Mouse (Mus musculus): Measurements from ENCODE around the gene Bach1. TPM values are rescaled to one million over a fixed set of nuclear protein-coding genes. Genes with fewer than 3 reads are reported as not detected.
A peak's percentile ranks its signal among the peaks of the same experiment; 100 is the strongest.

The Bach1 gene
- polyA plus RNA-seq, 1 experiment, result 4.9 TPM

DNA sequence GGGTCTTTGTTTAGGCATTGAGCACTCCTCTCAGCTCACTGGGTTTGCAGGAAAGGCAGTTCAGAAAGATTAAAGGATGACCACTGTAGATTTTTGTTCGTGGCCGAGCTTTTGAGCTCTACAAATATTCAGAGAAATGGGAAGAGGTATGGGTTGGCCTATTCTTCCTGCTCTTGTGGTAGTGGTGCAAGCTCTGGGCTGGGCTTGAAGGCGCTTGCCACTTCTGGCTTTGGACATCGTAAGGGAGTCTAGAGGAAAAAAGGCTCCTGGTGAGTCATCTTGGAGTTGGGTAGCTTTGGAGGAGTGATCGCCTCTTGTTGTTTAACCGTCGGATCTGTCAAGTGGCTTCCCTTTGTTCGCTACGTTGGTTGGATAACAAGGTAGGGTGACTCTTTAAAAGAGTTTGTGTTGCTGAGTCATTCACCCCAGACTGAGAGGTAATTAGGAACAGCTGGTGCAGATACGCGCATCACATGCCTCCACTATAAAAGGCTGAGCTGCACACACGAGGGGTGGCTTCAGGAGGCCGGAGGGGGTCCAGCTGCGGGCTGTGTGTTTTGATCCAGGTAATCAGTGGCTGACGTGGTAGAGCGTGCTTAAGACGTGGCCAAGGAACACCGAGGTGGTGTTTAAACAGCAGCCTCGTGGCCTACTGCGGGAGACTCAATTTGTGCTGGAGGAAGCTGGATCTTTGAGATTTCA, 1.1 kb downstream of the Bach1 start:
- H3K27me3 ChIP-seq (ENCODE audit: control insufficient read depth, insufficient read depth, insufficient read length), result no peaks in the 10 kb centered on the region
- H3K79me2 ChIP-seq (ENCODE audit: control insufficient read depth, insufficient read depth), result peaks cover 60% of the 10 kb centered on the region
- peak overlapping the region; percentile 78 for H3K4me3 ChIP-seq (ENCODE audit: insufficient read depth, poor library complexity, severe bottlenecking)
- peaks cover 53% of the 10 kb centered on the region for H3K79me3 ChIP-seq (ENCODE audit: low read depth)
- TF ChIP-seq CEBPB (IDR thresholded peaks at IDR 0.05; ENCODE audit: low read depth), result no peak
- TF ChIP-seq MAX (IDR thresholded peaks at IDR 0.05), result peak; percentile 84
- TF ChIP-seq MYOD1 (IDR thresholded peaks at IDR 0.05; ENCODE audit: control insufficient read depth, insufficient read length, low read depth), result peak; percentile 76
- TF ChIP-seq FOSL1 (IDR thresholded peaks at IDR 0.05; ENCODE audit: insufficient read depth, low read length, poor library complexity, severe bottlenecking), result no peak
- TF ChIP-seq MYOG (IDR thresholded peaks at IDR 0.05; ENCODE audit: control insufficient read depth, extremely low read depth, insufficient read length), result no peak
- peak; percentile 70 for TF ChIP-seq USF1 (IDR thresholded peaks at IDR 0.05; ENCODE audit: low read depth)
- TF ChIP-seq CTCF (IDR thresholded peaks at IDR 0.05; ENCODE audit: control insufficient read depth, insufficient read depth, insufficient read length), result no peak
- H3ac ChIP-seq (ENCODE audit: control insufficient read depth, insufficient read length, low read depth), result peak overlapping the region; percentile 82
- H3K36me3 ChIP-seq (ENCODE audit: control insufficient read depth, insufficient read depth), result peaks cover 10% of the 10 kb centered on the region

DNA sequence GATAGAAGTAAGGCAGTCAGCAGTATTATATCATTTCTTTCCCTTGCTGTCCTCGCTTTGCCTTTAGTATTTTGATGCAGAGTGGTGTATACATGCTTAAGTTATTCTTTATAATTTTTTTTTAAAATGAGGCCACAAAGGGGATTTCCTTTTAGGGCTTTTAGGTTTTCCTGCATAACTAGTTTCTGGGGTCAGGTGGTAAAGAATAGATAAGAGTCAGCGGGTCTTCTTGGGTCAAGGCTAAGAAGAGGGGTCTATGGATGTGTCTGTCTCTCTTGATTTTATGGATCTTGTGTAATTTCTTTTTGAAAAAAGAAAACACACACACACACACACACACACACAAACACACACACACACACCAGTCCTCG, 1.6 kb downstream of the Bach1 start:
- Histone ChIP-seq H3K27me3 (ENCODE audit: control insufficient read depth, insufficient read depth, insufficient read length) (no peaks in the 10 kb centered on the region), H3K4me3 (ENCODE audit: insufficient read depth, poor library complexity, severe bottlenecking) (no peak overlapping the region), H3K79me2 (ENCODE audit: control insufficient read depth, insufficient read depth) (peaks cover 65% of the 10 kb centered on the region), H3ac (ENCODE audit: control insufficient read depth, insufficient read length, low read depth) (peak overlapping the region; percentile 44), H3K79me3 (ENCODE audit: low read depth) (peaks cover 57% of the 10 kb centered on the region), H3K36me3 (ENCODE audit: control insufficient read depth, insufficient read depth) (peaks cover 10% of the 10 kb centered on the region)
- no peak for TF ChIP-seq MYOD1 (IDR thresholded peaks at IDR 0.05; ENCODE audit: control insufficient read depth, insufficient read length, low read depth)
- no peak for TF ChIP-seq CTCF (IDR thresholded peaks at IDR 0.05; ENCODE audit: control insufficient read depth, insufficient read depth, insufficient read length)

DNA sequence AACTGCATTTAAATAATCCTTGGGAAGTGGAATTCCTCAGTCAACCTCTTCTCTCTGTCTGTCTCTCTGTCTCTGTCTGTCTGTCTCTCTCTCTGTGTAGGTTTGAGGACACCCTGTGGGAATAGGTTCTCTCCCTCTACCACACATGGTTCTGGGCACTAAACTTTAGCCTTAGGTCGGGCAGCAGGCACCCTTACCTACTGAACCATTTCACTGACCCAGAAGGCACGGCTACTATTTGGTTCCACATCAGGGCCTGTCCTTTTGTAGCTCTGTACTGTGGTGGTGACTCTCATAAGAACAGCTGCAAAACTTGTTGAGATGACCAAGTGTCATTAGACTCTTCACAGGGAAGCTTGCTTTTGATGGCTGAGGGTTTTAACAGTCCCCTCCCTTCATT, 3.1 kb downstream of the Bach1 start:
- H3K4me3 ChIP-seq (ENCODE audit: insufficient read depth, poor library complexity, severe bottlenecking), result no peak overlapping the region
- no peak overlapping the region for H3ac ChIP-seq (ENCODE audit: control insufficient read depth, insufficient read length, low read depth)
- H3K79me2 ChIP-seq (ENCODE audit: control insufficient read depth, insufficient read depth), result peaks cover 80% of the 10 kb centered on the region
- TF ChIP-seq MYOG (IDR thresholded peaks at IDR 0.05; ENCODE audit: control insufficient read depth, extremely low read depth, insufficient read length) (no peak), CTCF (IDR thresholded peaks at IDR 0.05; ENCODE audit: control insufficient read depth, insufficient read depth, insufficient read length) (no peak), MAX (IDR thresholded peaks at IDR 0.05) (no peak), USF1 (IDR thresholded peaks at IDR 0.05; ENCODE audit: low read depth) (no peak), CEBPB (IDR thresholded peaks at IDR 0.05; ENCODE audit: low read depth) (no peak), MYOD1 (IDR thresholded peaks at IDR 0.05; ENCODE audit: control insufficient read depth, insufficient read length, low read depth) (no peak), FOSL1 (IDR thresholded peaks at IDR 0.05; ENCODE audit: insufficient read depth, low read length, poor library complexity, severe bottlenecking) (no peak)
- no peaks in the 10 kb centered on the region for H3K27me3 ChIP-seq (ENCODE audit: control insufficient read depth, insufficient read depth, insufficient read length)
- peaks cover 72% of the 10 kb centered on the region for H3K79me3 ChIP-seq (ENCODE audit: low read depth)
- peaks cover 10% of the 10 kb centered on the region for H3K36me3 ChIP-seq (ENCODE audit: control insufficient read depth, insufficient read depth)

DNA sequence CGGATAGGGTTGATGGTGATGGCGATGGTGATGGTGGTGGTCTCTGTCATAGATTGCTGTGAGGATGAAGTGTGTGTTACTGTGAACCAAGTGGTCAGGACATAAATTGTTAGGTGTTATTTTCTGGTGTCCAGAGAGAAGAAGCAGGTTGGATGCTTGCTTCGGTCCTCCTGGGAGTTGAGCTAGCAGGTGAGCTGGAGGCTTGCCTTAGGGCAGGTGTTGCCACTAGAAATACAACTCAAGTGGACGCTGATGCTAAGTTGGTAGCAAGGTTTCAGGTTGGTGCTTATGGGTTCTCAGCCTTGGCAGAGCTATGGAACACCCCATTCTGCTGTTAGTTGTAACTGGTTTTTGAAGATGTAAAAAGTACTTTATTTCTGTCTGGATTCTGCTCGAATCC, 4.1 kb downstream of the Bach1 start:
- peaks cover 82% of the 10 kb centered on the region for H3K79me3 ChIP-seq (ENCODE audit: low read depth)
- H3K4me3 ChIP-seq (ENCODE audit: insufficient read depth, poor library complexity, severe bottlenecking), result no peak overlapping the region
- TF ChIP-seq FOSL1 (IDR thresholded peaks at IDR 0.05; ENCODE audit: insufficient read depth, low read length, poor library complexity, severe bottlenecking), result no peak
- TF ChIP-seq CEBPB (IDR thresholded peaks at IDR 0.05; ENCODE audit: low read depth), result no peak
- TF ChIP-seq MYOD1 (IDR thresholded peaks at IDR 0.05; ENCODE audit: control insufficient read depth, insufficient read length, low read depth), result no peak
- TF ChIP-seq MAX (IDR thresholded peaks at IDR 0.05), result no peak
- TF ChIP-seq MYOG (IDR thresholded peaks at IDR 0.05; ENCODE audit: control insufficient read depth, extremely low read depth, insufficient read length), result no peak
- no peak for TF ChIP-seq USF1 (IDR thresholded peaks at IDR 0.05; ENCODE audit: low read depth)
- TF ChIP-seq CTCF (IDR thresholded peaks at IDR 0.05; ENCODE audit: control insufficient read depth, insufficient read depth, insufficient read length), result no peak
- H3K79me2 ChIP-seq (ENCODE audit: control insufficient read depth, insufficient read depth), result peaks cover 90% of the 10 kb centered on the region
- H3K36me3 ChIP-seq (ENCODE audit: control insufficient read depth, insufficient read depth), result peaks cover 10% of the 10 kb centered on the region
- no peaks in the 10 kb centered on the region for H3K27me3 ChIP-seq (ENCODE audit: control insufficient read depth, insufficient read depth, insufficient read length)
- H3ac ChIP-seq (ENCODE audit: control insufficient read depth, insufficient read length, low read depth), result no peak overlapping the region

DNA sequence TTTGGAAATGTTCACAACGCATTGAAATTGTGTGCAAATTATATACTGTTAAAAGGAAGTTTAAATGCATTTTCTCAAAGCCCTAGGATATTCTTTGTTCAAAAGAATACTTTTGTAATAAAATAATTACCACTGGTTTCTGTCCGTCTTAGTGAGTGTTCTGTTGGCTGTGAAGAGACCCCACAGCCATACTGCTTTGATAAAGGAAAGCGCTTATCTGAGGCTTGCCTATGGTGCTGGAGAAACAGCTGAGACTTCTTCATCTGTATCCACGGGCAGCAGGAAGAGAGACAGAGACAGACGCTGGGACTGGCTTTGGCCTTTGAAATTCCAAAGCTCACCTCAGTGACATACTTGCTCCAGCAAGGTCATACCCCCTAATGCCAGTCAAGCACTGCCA, 5.5 kb downstream of the Bach1 start:
- H3K4me3 ChIP-seq (ENCODE audit: insufficient read depth, poor library complexity, severe bottlenecking), result no peak overlapping the region
- TF ChIP-seq FOSL1 (IDR thresholded peaks at IDR 0.05; ENCODE audit: insufficient read depth, low read length, poor library complexity, severe bottlenecking) (no peak), CTCF (IDR thresholded peaks at IDR 0.05; ENCODE audit: control insufficient read depth, insufficient read depth, insufficient read length) (no peak), USF1 (IDR thresholded peaks at IDR 0.05; ENCODE audit: low read depth) (no peak), CEBPB (IDR thresholded peaks at IDR 0.05; ENCODE audit: low read depth) (no peak), MAX (IDR thresholded peaks at IDR 0.05) (no peak), MYOD1 (IDR thresholded peaks at IDR 0.05; ENCODE audit: control insufficient read depth, insufficient read length, low read depth) (no peak), MYOG (IDR thresholded peaks at IDR 0.05; ENCODE audit: control insufficient read depth, extremely low read depth, insufficient read length) (no peak)
- H3ac ChIP-seq (ENCODE audit: control insufficient read depth, insufficient read length, low read depth), result no peak overlapping the region
- peaks cover 94% of the 10 kb centered on the region for H3K79me3 ChIP-seq (ENCODE audit: low read depth)
- peaks cover 10% of the 10 kb centered on the region for H3K36me3 ChIP-seq (ENCODE audit: control insufficient read depth, insufficient read depth)
- peaks cover 100% of the 10 kb centered on the region for H3K79me2 ChIP-seq (ENCODE audit: control insufficient read depth, insufficient read depth)
- H3K27me3 ChIP-seq (ENCODE audit: control insufficient read depth, insufficient read depth, insufficient read length), result no peaks in the 10 kb centered on the region

Data from C2C12 (cell line).